ENCODE assay signal across 22 mouse cellular contexts in the genomic region with DNA sequence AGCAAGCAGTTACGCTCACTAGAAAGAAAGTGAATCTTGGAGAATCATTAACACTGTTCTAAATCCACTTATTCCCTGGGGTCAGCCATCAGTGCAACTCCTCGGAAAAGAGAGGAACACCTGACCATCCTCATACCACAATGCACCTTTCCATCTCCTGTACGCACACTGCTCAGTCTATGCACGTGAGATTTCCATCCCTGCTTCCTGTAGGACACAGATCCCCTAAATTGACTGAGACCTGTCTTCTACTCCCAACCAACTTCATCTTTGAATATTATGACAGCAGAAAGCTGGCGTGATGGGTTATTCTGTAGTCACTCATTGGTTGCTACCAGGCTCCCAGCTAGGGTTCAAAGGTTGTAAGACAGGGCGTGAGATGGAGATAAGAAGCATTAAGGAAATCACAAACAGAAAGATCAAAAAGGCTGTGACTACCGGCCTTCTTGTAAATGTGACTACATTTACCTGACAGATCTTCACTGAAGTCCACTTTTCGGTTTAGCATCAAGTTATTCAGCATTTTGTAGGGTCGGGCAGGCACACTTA.
"Had no signal": no experiment of that assay in that cellular context is flagged by ENCODE, and none has a peak within 500 bp of the region (broad histone marks: within the 10 kb centered on the region; RNA-seq: fewer than 3 reads in every experiment).

No protein-coding gene starts in this region.

- H3K9me3 ChIP-seq: limb, embryonic 10.5 days; limb, embryonic 13.5 days; liver, embryonic 15.5 days; neural tube, embryonic 12.5 days; neural tube, embryonic 15.5 days had no signal

- DNase-seq: kidney, adult 18-20 months; kidney, adult 9 months; kidney, postnatal 14 days; kidney, postnatal 4 days; layer of hippocampus, adult 9-11 months; lung, adult 2 months; lung, postnatal 14 days; lung, postnatal 4 days; midbrain, embryonic 14.5 days; right cerebral cortex, adult 18-20 months; right cerebral cortex, postnatal 14 days; right cerebral cortex, postnatal 4 days; thymus, postnatal 25 days had no signal

- H3K27me3 ChIP-seq: limb, embryonic 13.5 days; liver, embryonic 15.5 days; neural tube, embryonic 12.5 days; neural tube, embryonic 15.5 days had no signal

- H3K4me3 ChIP-seq: layer of hippocampus, adult 2 months; limb, embryonic 10.5 days; limb, embryonic 13.5 days; liver, embryonic 15.5 days; neural tube, embryonic 12.5 days; neural tube, embryonic 15.5 days had no signal

- H3K9ac ChIP-seq: limb, embryonic 13.5 days; liver, embryonic 15.5 days; neural tube, embryonic 12.5 days; neural tube, embryonic 15.5 days had no signal

- H3K27ac ChIP-seq: layer of hippocampus, adult 2 months; limb, embryonic 10.5 days; limb, embryonic 13.5 days; neural tube, embryonic 12.5 days; neural tube, embryonic 15.5 days; stomach, postnatal 0 days had no signal

- H3K4me2 ChIP-seq: limb, embryonic 13.5 days; liver, embryonic 11.5 days; liver, embryonic 15.5 days; midbrain, embryonic 11.5 days; neural tube, embryonic 12.5 days; neural tube, embryonic 15.5 days had no signal

- H3K4me1 ChIP-seq: limb, embryonic 10.5 days; limb, embryonic 13.5 days; neural tube, embryonic 12.5 days; neural tube, embryonic 15.5 days had no signal
